Mouse (Mus musculus): ENCODE measurements around the gene Gal3st2.
"Not testable (repeated sequence)": the region's sequence is repeated elsewhere in the genome, so short reads cannot be mapped to it uniquely, and the experiment has no call there.

DNA sequence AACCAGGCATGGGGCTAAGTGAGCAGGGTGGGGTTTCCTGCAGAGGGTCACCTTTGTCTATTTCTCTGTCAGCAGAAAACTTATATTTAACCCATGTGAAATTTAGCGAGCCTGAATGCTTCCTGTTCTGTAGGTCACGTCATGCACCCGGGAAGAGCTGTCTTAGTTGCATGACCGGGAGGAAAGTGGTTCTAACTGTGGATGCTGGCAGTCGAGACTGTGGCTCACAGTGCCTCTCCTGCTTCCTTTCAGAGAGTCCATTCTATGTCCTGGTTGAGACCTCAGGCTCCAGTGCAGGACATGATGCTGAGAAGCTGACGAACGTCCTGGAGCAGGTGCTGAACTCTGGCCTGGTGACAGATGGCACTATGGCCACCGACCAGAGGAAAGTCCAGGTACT is 22.5 kb upstream of the Gal3st2 start:
- TF ChIP-seq POLR2A (IDR thresholded peaks at IDR 0.05; ENCODE audit: insufficient read length, low read depth); MAX (IDR thresholded peaks at IDR 0.05; ENCODE audit: low read depth); MYOD1 (IDR thresholded peaks at IDR 0.05; ENCODE audit: control insufficient read depth in 1 of 3, insufficient read length in 2 of 3, low read depth in 2 of 3); E2F4 (IDR thresholded peaks at IDR 0.05; ENCODE audit: insufficient read depth); TCF3 (IDR thresholded peaks at IDR 0.05; ENCODE audit: insufficient read length, low read depth); CEBPB (IDR thresholded peaks at IDR 0.05; ENCODE audit: insufficient read depth, poor library complexity, severe bottlenecking); TCF12 (IDR thresholded peaks at IDR 0.05; ENCODE audit: insufficient read depth, poor library complexity, severe bottlenecking); USF1 (IDR thresholded peaks at IDR 0.05; ENCODE audit: low read depth); MYOG (IDR thresholded peaks at IDR 0.05; ENCODE audit: control insufficient read depth in 1 of 3, insufficient read depth in 1 of 3, insufficient read length in 2 of 3, low read depth in 2 of 3); POLR2AphosphoS2 (IDR thresholded peaks at IDR 0.05; ENCODE audit: insufficient read length, low read depth); SRF (IDR thresholded peaks at IDR 0.05; ENCODE audit: control insufficient read depth, insufficient read length, low read depth); REST (IDR thresholded peaks at IDR 0.05; ENCODE audit: insufficient read depth, insufficient read length): not testable (repeated sequence)
